Mouse (Mus musculus): ENCODE data around the gene Adk. TPM values are rescaled to one million over a fixed set of nuclear protein-coding genes. Genes with fewer than 3 reads are reported as not detected.

Adk gene
- total RNA-seq, 2 experiments from 2014 or later = 122 to 168 TPM

- no peak for ATAC-seq (replicated peaks; ENCODE audit: low FRiP score, low TSS enrichment, poor library complexity, severe bottlenecking)
These were observed 320.3 kb downstream of the Adk start for GRCm38 (mm10) chr14:21372689-21373088.

- ATAC-seq (replicated peaks; ENCODE audit: low FRiP score, low TSS enrichment, poor library complexity, severe bottlenecking) = no peak
These were observed 331.5 kb downstream of the Adk start for GRCm38 (mm10) chr14:21383701-21384428.

DNA sequence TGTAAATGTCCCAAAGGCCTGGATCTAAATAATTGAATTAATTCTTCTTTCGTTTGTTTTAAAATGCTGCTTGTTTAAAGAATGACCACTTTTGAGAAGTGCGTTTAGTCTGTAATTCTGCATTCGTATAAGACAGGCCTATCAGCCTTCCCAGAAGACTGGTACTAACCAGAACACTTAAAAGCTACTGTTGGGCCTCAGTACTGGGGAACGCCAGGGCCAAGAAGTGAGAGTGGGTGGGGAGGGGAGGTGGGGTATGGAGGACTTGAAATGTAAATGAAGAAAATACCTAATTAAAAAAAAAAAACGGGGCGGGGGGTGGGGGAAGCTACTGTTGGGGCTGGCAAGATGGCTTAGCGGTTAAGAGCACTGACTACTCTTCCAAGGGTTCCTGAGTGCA is 347.1 kb downstream of the Adk start:
- ATAC-seq (replicated peaks; ENCODE audit: low FRiP score, low TSS enrichment, poor library complexity, severe bottlenecking) = no peak

GRCm38 (mm10) chr14:21402157-21402601 is 349.8 kb downstream of the Adk start:
- no peak for ATAC-seq (replicated peaks; ENCODE audit: low FRiP score, low TSS enrichment, poor library complexity, severe bottlenecking)

DNA sequence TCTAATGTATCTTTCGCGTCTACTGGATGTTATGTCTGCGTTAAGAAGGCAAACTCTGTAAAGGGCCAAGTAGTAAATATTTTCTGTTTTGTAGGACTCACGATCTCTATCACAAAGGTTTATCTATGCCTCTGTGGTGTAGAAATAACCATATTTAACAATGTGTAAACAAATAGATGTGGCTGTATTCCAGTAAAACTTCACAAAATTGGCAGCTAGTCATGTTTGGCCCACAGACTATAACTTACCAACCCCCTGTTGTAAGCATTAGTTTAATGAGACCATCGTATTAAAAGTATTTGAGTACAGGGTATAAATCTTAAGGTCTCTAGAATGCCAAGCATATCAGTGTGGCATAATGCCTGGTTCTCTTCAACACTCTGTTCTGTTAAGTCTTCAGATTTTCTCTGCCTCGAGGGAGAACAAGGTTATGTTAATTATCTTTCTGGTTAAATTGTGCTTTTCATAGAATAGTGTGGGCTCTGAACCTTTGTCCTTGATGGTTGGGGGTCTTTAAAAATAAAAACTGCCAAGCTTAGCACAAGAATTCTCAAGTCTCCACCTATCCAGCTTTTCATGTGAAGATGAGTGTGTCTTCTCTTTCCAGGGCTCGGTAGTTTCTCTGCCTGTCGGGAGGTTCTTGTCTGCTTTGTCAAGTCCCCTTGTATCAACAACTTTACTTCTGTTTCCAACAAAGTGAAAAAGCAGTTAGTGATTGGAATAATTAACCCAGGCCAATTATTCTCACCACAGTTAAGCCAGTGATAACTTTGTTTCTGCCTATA is 350.4 kb downstream of the Adk start:
- no peak for ATAC-seq (replicated peaks; ENCODE audit: low FRiP score, low TSS enrichment, poor library complexity, severe bottlenecking)

GRCm38 (mm10) chr14:21406946-21407345 is 354.6 kb downstream of the Adk start:
- no peak for ATAC-seq (replicated peaks; ENCODE audit: low FRiP score, low TSS enrichment, poor library complexity, severe bottlenecking)

DNA sequence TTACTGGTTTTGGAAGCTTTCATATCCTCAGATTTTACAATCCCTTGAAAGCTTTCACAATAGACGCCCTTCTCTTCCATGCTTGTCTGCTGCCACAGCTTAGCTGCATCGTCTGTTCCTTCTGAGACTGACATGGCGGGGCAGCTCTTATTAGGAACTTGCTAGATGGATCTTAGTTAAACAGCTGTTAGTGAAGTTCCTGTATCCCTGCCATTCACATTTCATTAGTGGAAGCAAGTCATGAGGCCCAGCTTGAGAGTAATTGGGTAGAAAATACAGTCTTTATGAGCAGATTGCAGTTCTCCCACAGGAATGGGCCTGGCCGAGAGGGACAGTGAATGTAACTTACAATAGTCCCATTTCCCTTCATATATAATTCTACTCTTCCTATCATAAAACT is 356.5 kb downstream of the Adk start:
- no peak for ATAC-seq (replicated peaks; ENCODE audit: low FRiP score, low TSS enrichment, poor library complexity, severe bottlenecking)

- no peak for ATAC-seq (replicated peaks; ENCODE audit: low FRiP score, low TSS enrichment, poor library complexity, severe bottlenecking)
These were observed 358.5 kb downstream of the Adk start for GRCm38 (mm10) chr14:21410769-21411477.

DNA sequence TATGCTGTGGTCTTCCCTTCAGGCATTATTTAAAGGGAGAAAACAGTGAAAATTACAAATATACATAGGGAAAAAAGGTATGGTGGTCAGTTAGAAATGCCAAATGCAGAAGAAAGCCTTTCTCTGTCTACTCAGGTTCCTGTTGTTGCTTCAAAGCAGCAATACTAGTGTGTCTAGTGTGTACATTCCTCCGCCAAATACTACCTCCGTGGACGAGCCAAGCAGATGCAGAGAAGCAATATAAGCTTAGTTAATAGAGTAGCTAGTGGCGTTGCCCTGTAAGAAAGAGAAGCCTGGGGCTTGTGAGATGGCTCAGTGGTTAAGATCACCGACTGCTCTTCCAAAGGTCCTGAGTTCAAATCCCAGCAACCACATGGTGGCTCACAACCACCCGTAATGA is 359.1 kb downstream of the Adk start:
- ATAC-seq (replicated peaks; ENCODE audit: low FRiP score, low TSS enrichment, poor library complexity, severe bottlenecking) = no peak

DNA sequence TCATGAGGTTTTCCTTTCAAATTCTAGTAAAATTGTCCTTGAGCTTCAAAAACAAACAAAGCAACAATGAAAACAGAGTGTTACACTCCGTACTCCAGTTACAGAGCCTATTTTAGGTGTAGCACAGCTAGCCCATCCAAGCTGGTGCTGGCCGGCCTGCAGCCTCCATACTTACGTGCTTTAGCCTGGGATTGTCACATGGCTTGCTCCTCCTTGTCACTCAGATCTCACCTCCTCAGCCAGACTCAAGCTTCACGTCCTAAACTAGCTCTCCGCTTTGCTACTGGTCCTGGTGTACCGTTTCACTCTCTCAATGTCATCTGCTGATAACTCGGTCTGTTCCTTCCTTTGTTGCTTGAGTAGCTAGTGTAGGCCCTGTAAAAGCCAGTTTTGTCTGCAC is 366.0 kb downstream of the Adk start:
- no peak for ATAC-seq (replicated peaks; ENCODE audit: low FRiP score, low TSS enrichment, poor library complexity, severe bottlenecking)

GRCm38 (mm10) chr14:21427369-21427768 is 375.0 kb downstream of the Adk start:
- no peak for ATAC-seq (replicated peaks; ENCODE audit: low FRiP score, low TSS enrichment, poor library complexity, severe bottlenecking)

DNA sequence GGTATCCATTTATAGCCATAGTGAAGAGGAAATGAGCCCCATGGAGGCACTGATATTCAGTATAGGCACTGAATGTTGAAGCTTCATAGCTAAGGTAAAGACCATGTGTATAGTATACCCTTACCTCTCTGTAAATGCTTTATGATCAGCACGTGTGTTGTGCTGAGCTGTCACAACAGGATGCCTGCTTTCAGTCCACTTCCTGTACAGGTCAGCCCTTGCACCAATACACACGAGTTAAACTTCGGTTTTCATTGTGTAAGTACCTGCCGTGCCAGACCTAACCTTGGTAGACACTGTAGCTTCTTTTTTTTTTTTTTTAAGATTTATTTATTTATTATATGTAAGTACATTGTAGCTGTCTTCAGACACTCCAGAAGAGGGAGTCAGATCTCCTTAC is 381.0 kb downstream of the Adk start:
- ATAC-seq (replicated peaks; ENCODE audit: low FRiP score, low TSS enrichment, poor library complexity, severe bottlenecking) = no peak

GRCm38 (mm10) chr14:21433995-21434394 is 381.6 kb downstream of the Adk start:
- no peak for ATAC-seq (replicated peaks; ENCODE audit: low FRiP score, low TSS enrichment, poor library complexity, severe bottlenecking)

GRCm38 (mm10) chr14:21434686-21435085 is 382.3 kb downstream of the Adk start:
- ATAC-seq (replicated peaks; ENCODE audit: low FRiP score, low TSS enrichment, poor library complexity, severe bottlenecking) = no peak

- ATAC-seq (replicated peaks; ENCODE audit: low FRiP score, low TSS enrichment, poor library complexity, severe bottlenecking) = no peak
These were observed 387.4 kb downstream of the Adk start for GRCm38 (mm10) chr14:21439785-21440184.

GRCm38 (mm10) chr14:21440526-21440925 is 388.2 kb downstream of the Adk start:
- ATAC-seq (replicated peaks; ENCODE audit: low FRiP score, low TSS enrichment, poor library complexity, severe bottlenecking) = no peak

- no peak for ATAC-seq (replicated peaks; ENCODE audit: low FRiP score, low TSS enrichment, poor library complexity, severe bottlenecking)
These were observed 389.6 kb downstream of the Adk start for GRCm38 (mm10) chr14:21441772-21442533.

DNA sequence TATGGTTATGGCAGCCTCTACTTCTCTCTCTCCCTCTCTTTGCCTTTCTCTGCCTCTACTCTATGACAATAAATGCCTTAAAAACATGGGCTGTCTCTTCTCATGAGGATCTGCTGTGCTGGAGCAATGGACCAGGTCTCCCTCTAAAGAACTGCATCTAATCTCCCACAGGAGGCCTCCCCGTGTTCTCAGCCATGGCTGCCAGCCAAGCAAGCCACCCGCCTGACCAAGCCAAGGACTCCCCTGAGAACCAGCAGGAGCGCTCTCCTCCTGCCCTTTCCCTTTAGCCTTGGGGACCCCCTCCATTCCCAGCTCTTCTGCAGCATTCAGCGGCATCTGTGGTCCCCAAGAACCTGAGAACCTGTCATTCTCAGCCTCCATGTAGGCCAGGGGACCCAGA is 400.2 kb downstream of the Adk start:
- no peak for ATAC-seq (replicated peaks; ENCODE audit: low FRiP score, low TSS enrichment, poor library complexity, severe bottlenecking)

GRCm38 (mm10) chr14:21453896-21454295 is 401.5 kb downstream of the Adk start:
- no peak for ATAC-seq (replicated peaks; ENCODE audit: low FRiP score, low TSS enrichment, poor library complexity, severe bottlenecking)
